Mouse (Mus musculus): ENCODE data around the gene Col6a2. TPM values are rescaled to one million over a fixed set of nuclear protein-coding genes. Genes with fewer than 3 reads are reported as not detected.

Col6a2 gene
- polyA plus RNA-seq, 1 experiment from 2014 or later = 184 TPM

DNA sequence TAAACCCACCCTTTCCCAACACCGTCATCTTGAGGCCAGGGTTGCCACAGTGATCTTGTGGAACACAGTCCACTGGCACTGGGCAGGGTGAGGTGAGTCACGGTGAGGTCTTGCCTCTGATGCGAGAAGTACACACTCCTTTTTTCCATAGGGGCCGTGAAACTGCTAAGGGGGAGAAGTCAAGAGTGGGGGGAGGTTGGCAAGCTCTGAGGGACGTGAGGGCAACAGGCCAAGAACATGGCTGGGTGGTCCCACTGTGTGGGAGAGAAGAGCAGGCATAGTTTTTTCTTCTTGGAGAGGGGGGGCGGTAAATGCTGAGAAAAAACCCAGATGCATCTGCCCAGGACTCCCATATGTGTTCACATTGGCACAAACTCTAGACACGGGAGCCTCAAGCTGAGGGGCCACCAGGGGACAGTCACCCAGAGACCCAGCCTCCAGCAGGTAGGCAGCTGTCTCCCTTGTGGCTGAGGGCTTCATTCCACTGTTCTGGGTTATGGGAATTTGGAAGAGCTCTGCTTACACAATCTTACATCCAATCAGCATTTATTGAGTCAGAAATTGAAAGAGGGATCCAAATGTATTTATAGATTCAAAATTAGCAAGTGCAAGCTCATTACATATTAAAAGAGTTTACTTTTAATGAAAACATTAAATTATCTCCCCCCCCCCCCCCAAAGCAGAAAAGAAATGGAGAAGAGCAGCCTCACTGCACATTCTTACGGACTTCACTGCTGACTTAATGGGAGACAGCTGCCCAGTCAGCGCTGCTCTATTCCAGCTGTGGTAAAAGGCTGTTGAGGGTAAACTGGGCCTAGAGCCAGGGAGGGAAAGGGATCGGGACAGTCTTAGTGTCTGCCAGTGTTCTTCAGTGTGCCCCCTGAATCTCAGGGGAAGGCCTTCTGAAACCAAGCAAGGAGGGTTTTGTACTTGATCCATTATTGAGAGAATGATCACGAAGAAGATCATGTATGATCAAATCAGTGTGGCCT is 30.2 kb upstream of the Col6a2 start:
- H3K9ac ChIP-seq (ENCODE audit: low read length) = no peak overlapping the region
- ATAC-seq (replicated peaks; ENCODE audit: low FRiP score, low TSS enrichment, low read depth) = 0 out of 2 replicates have a peak, but pooled peaks have one; percentile 47
- H3K4me3 ChIP-seq (ENCODE audit: low read depth, low read length) = no peak overlapping the region
- no peaks in the 10 kb centered on the region for H3K27me3 ChIP-seq (replicated peaks; ENCODE audit: control insufficient read depth, insufficient read depth, low read length)
- H3K27ac ChIP-seq (ENCODE audit: low read depth) = peak overlapping the region; percentile 89
- peaks cover 30% of the 10 kb centered on the region for H3K4me1 ChIP-seq (replicated peaks; ENCODE audit: control insufficient read depth, insufficient read depth, low read length)
- no peaks in the 10 kb centered on the region for H3K36me3 ChIP-seq (ENCODE audit: control insufficient read depth, insufficient read depth, low read length)
- 51% methylated on average over 11 of the region's 11 CpGs for WGBS
- peak; percentile 56 for DNase-seq (ENCODE audit: low spot score)
- no peak overlapping the region for H3K4me2 ChIP-seq (ENCODE audit: low read length)
- H3K9me3 ChIP-seq (ENCODE audit: control insufficient read depth, low read length) = no peaks in the 10 kb centered on the region

DNA sequence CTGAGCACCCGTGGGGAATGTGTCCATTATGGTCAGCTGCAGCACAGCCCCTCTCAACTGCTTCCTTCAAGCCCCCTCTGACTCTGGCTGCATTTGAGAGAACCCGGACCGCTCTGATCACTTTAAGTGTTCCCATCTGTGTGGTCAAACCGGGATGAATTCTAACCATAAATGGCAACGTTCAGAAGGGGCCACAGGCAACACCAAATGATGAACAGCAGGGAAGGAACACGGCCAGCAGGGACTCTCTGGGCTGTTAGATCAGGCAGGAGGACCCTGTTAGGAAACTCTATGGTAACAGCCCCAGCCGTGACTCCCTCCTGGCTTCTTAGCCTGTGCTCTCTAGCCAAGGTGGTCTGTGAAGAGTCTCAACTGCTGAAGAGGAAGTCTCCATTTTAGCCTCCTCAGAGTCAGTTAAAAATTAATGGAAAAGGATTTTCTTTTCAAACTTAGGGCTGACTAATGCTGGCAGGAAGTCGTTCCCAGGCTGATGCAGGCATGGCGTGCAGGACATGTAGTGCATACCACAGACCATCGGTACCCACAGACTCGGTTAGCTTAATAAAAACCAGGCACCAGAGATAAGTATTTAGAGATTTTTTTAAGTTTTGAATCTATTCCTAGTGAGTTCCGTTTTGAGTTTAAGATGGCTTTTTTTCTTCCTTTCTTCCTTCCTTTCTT is 27.4 kb upstream of the Col6a2 start:
- WGBS = 21% methylated on average over 12 of the region's 12 CpGs
- Histone ChIP-seq H3K9me3 (ENCODE audit: control insufficient read depth, low read length) (no peaks in the 10 kb centered on the region), H3K4me1 (replicated peaks; ENCODE audit: control insufficient read depth, insufficient read depth, low read length) (peaks cover 30% of the 10 kb centered on the region), H3K27me3 (replicated peaks; ENCODE audit: control insufficient read depth, insufficient read depth, low read length) (no peaks in the 10 kb centered on the region), H3K36me3 (ENCODE audit: control insufficient read depth, insufficient read depth, low read length) (no peaks in the 10 kb centered on the region), H3K27ac (ENCODE audit: low read depth) (peak overlapping the region; percentile 91), H3K9ac (ENCODE audit: low read length) (no peak overlapping the region), H3K4me3 (ENCODE audit: low read depth, low read length) (no peak overlapping the region), H3K4me2 (ENCODE audit: low read length) (peak overlapping the region; percentile 20; the same call in 1 of the 2 replicates)
- DNase-seq (ENCODE audit: low spot score) = peak; percentile 65
- peak; percentile 84 for ATAC-seq (replicated peaks; ENCODE audit: low FRiP score, low TSS enrichment, low read depth)

DNA sequence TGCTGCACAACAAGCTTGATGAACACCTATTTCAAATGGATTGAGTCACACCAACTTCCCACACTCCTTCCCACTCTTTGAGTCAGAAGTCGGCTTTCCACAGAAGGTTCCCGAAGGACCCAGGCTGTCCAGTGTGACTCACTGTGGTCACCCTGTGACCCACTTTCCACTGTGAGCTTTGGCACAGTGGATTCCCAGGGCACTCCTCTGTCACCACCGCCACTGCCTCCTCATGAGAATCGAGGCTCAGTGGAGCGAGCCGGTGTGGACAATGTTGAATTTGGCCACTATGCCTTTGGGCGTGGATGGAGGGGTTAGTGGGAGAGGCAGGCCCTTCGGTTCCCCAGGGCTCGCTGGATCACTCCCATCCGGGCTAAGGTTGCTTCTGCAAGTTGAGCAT is 25.3 kb upstream of the Col6a2 start:
- Histone ChIP-seq H3K9me3 (ENCODE audit: control insufficient read depth, low read length) (no peaks in the 10 kb centered on the region), H3K27me3 (replicated peaks; ENCODE audit: control insufficient read depth, insufficient read depth, low read length) (no peaks in the 10 kb centered on the region), H3K4me2 (ENCODE audit: low read length) (no peak overlapping the region), H3K27ac (ENCODE audit: low read depth) (no peak overlapping the region), H3K36me3 (ENCODE audit: control insufficient read depth, insufficient read depth, low read length) (no peaks in the 10 kb centered on the region), H3K4me1 (replicated peaks; ENCODE audit: control insufficient read depth, insufficient read depth, low read length) (peaks cover 31% of the 10 kb centered on the region; the same call in 1 of the 2 replicates), H3K9ac (ENCODE audit: low read length) (no peak overlapping the region), H3K4me3 (ENCODE audit: low read depth, low read length) (no peak overlapping the region)
- DNase-seq (ENCODE audit: low spot score) (no peak), ATAC-seq (replicated peaks; ENCODE audit: low FRiP score, low TSS enrichment, low read depth) (no peak)
- 90% methylated on average over 10 of the region's 10 CpGs for WGBS

DNA sequence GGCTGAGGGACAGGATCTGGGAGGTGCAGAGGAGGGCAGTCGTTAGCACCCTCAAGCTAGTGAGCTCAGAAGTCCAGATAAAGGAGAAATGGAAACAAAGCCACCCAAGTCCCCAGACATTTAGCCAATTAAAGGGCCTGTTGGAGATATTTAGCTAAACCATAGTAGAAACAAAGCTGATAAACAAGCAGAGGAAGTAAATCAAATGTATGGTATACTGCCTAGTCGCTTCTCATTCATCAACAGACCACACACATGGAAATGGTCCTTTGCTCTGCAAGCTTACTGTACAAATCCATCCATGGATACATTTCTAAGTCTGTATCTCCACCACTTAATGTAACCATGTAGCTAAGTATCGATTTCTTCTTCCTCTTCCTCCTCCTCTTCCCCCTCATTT is 24.0 kb upstream of the Col6a2 start:
- ATAC-seq (replicated peaks; ENCODE audit: low FRiP score, low TSS enrichment, low read depth) (no peak), DNase-seq (ENCODE audit: low spot score) (peak; percentile 28)
- no peaks in the 10 kb centered on the region for H3K9me3 ChIP-seq (ENCODE audit: control insufficient read depth, low read length)
- WGBS = 50% methylated on average over 3 of the region's 3 CpGs
- no peak overlapping the region for H3K9ac ChIP-seq (ENCODE audit: low read length)
- H3K36me3 ChIP-seq (ENCODE audit: control insufficient read depth, insufficient read depth, low read length) = no peaks in the 10 kb centered on the region
- no peaks in the 10 kb centered on the region for H3K27me3 ChIP-seq (replicated peaks; ENCODE audit: control insufficient read depth, insufficient read depth, low read length)
- peak overlapping the region; percentile 8; the same call in 1 of the 2 replicates for H3K27ac ChIP-seq (ENCODE audit: low read depth)
- no peak overlapping the region for H3K4me3 ChIP-seq (ENCODE audit: low read depth, low read length)
- peaks cover 28% of the 10 kb centered on the region; the same call in 1 of the 2 replicates for H3K4me1 ChIP-seq (replicated peaks; ENCODE audit: control insufficient read depth, insufficient read depth, low read length)
- H3K4me2 ChIP-seq (ENCODE audit: low read length) = no peak overlapping the region

DNA sequence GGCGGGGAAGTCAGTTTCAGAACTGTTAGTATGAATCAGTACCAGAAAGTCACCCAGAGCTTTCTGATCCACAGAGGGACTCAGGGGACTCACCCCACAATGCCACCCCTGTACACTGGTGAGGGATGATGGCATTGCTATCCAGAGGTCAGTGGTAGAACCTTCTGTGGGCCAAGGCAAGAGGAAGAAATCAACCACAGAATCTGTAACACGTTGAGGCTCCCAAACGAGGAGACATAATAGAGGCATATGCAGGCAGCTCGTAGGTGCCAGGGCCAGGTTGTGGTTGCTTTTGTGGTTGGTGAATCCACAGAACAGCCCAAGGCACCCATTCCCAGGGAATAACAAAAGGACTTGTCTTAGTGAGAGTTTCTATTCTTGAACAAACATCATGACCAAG is 22.3 kb upstream of the Col6a2 start:
- peak; percentile 21 for DNase-seq (ENCODE audit: low spot score)
- H3K4me1 ChIP-seq (replicated peaks; ENCODE audit: control insufficient read depth, insufficient read depth, low read length) = peaks cover 14% of the 10 kb centered on the region; the same call in 1 of the 2 replicates
- 94% methylated on average over 4 of the region's 4 CpGs for WGBS

DNA sequence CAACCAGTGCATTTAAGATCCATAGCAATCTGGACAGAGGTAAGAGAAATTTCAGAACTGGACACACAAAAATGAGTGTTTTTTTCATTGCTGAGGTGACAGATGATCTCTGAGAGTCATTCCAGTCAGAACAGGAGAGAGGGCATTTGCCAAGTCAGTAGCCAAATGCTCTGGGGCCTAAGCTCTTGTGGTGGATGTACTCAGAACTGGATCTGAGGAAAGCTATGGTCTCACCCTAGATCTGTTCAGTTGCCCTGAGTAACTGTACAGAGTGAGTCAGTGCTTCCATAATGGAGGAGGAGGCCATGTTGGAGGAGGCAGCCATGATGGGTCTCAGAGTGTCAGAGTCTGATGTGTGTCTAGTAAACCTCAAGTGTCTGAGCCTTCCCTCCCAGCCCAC is 21.6 kb upstream of the Col6a2 start:
- H3K27ac ChIP-seq (ENCODE audit: low read depth) = no peak overlapping the region
- ATAC-seq (replicated peaks; ENCODE audit: low FRiP score, low TSS enrichment, low read depth) (no peak), DNase-seq (ENCODE audit: low spot score) (no peak)
- H3K27me3 ChIP-seq (replicated peaks; ENCODE audit: control insufficient read depth, insufficient read depth, low read length) = no peaks in the 10 kb centered on the region
- H3K9ac ChIP-seq (ENCODE audit: low read length) = no peak overlapping the region
- no peak overlapping the region for H3K4me3 ChIP-seq (ENCODE audit: low read depth, low read length)
- H3K4me1 ChIP-seq (replicated peaks; ENCODE audit: control insufficient read depth, insufficient read depth, low read length) = peaks cover 11% of the 10 kb centered on the region; the same call in 1 of the 2 replicates
- H3K36me3 ChIP-seq (ENCODE audit: control insufficient read depth, insufficient read depth, low read length) = no peaks in the 10 kb centered on the region
- H3K9me3 ChIP-seq (ENCODE audit: control insufficient read depth, low read length) = no peaks in the 10 kb centered on the region
- no peak overlapping the region for H3K4me2 ChIP-seq (ENCODE audit: low read length)

More for the DNA sequence above, 22.3 kb upstream of the Col6a2 start:
- Histone ChIP-seq H3K9me3 (ENCODE audit: control insufficient read depth, low read length) (no peaks in the 10 kb centered on the region), H3K4me3 (ENCODE audit: low read depth, low read length) (no peak overlapping the region), H3K4me2 (ENCODE audit: low read length) (no peak overlapping the region), H3K27me3 (replicated peaks; ENCODE audit: control insufficient read depth, insufficient read depth, low read length) (no peaks in the 10 kb centered on the region), H3K9ac (ENCODE audit: low read length) (no peak overlapping the region), H3K36me3 (ENCODE audit: control insufficient read depth, insufficient read depth, low read length) (no peaks in the 10 kb centered on the region), H3K27ac (ENCODE audit: low read depth) (no peak overlapping the region)
- ATAC-seq (replicated peaks; ENCODE audit: low FRiP score, low TSS enrichment, low read depth) = no peak

DNA sequence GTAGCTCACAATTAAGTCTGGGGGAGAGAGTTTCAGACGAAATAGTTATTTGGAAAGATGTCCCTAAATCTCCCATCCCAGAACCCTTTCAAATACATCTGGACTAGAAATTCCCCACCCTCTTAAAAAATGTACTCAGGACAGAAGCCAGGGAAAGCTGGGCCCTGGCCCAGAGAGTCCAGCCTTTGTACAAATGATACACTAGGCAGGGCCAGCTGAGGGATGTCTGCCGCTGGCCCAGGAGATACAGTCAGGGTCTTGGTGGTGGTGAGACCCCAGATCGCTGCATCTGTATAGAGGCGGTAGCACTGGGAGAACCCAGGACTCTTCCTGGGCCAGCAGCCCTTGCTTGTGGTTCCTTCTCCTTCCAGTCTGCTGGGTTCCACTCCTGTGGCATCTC is 20.6 kb upstream of the Col6a2 start:
- H3K9ac ChIP-seq (ENCODE audit: low read length) = no peak overlapping the region
- no peaks in the 10 kb centered on the region for H3K36me3 ChIP-seq (ENCODE audit: control insufficient read depth, insufficient read depth, low read length)
- peak overlapping the region; percentile 93 for H3K27ac ChIP-seq (ENCODE audit: low read depth)
- DNase-seq (ENCODE audit: low spot score) (peak; percentile 51), ATAC-seq (replicated peaks; ENCODE audit: low FRiP score, low TSS enrichment, low read depth) (no peak)
- peaks cover 11% of the 10 kb centered on the region; the same call in 1 of the 2 replicates for H3K4me1 ChIP-seq (replicated peaks; ENCODE audit: control insufficient read depth, insufficient read depth, low read length)
- H3K4me2 ChIP-seq (ENCODE audit: low read length) = no peak overlapping the region
- no peaks in the 10 kb centered on the region for H3K27me3 ChIP-seq (replicated peaks; ENCODE audit: control insufficient read depth, insufficient read depth, low read length)
- WGBS = 57% methylated on average over 4 of the region's 4 CpGs
- H3K9me3 ChIP-seq (ENCODE audit: control insufficient read depth, low read length) = no peaks in the 10 kb centered on the region
- H3K4me3 ChIP-seq (ENCODE audit: low read depth, low read length) = no peak overlapping the region

DNA sequence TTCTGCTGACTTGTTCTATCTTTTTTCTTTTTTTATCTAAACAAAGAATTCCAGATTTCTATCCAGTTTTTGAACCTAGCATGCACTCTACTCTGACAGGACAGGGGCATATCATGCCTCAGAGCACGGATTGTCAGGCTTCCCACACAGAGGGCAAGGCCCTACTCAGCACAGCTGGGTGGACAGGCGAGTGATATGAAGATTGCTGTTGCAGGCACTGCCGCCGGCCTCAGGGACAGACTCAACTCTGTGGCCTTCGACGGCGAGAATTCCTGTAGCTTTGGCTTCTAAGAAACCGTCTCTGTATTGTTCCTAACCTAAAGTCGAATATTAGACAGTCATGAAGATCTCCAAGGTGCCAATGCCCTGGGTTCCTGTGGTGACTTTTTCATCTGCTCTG is 20.0 kb upstream of the Col6a2 start:
- DNase-seq (ENCODE audit: low spot score) = peak; percentile 56
- no peak overlapping the region for H3K9ac ChIP-seq (ENCODE audit: low read length)
- no peak overlapping the region for H3K4me2 ChIP-seq (ENCODE audit: low read length)
- no peaks in the 10 kb centered on the region for H3K9me3 ChIP-seq (ENCODE audit: control insufficient read depth, low read length)
- H3K36me3 ChIP-seq (ENCODE audit: control insufficient read depth, insufficient read depth, low read length) = no peaks in the 10 kb centered on the region
- 60% methylated on average over 9 of the region's 9 CpGs for WGBS
- H3K4me1 ChIP-seq (replicated peaks; ENCODE audit: control insufficient read depth, insufficient read depth, low read length) = peaks cover 11% of the 10 kb centered on the region; the same call in 1 of the 2 replicates
- H3K27ac ChIP-seq (ENCODE audit: low read depth) = peak overlapping the region; percentile 93
- ATAC-seq (replicated peaks; ENCODE audit: low FRiP score, low TSS enrichment, low read depth) = peak; percentile 66
- no peak overlapping the region for H3K4me3 ChIP-seq (ENCODE audit: low read depth, low read length)
- H3K27me3 ChIP-seq (replicated peaks; ENCODE audit: control insufficient read depth, insufficient read depth, low read length) = no peaks in the 10 kb centered on the region

All from intestine, embryonic 14.5 days (tissue).